Mouse (Mus musculus): ENCODE results near the gene Plin4. TPM values are rescaled to one million over a fixed set of nuclear protein-coding genes. Genes with fewer than 3 reads are reported as not detected.
"Not testable (repeated sequence)": the region's sequence is repeated elsewhere in the genome, so short reads cannot be mapped to it uniquely, and the experiment has no call there.

Gene Plin4
- polyA plus RNA-seq, 1 experiment from 2014 or later: 0.08 TPM

DNA sequence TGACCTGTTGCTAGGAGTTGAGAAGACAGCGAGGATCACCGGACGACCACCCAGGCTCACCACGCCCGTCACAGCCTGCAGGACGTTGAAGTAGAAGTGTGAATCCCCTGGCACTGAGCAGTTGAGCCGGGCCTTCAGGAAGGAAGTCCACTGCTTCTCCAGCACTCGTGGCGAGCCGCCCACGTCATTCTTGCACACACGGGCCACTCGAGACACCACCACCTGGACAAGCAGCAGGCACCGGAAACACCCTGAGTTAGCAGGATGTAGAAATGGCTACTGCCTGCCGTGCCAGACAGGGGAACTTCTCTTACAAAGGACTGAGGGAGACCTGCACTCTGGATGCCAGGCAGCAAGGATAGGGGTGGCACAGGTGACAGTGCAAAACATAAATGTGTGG, 18.6 kb upstream of the Plin4 start:
- DNase-seq (ENCODE audit: low spot score): no peak

- no peak for DNase-seq (ENCODE audit: low spot score)
Measured at GRCm38 (mm10) chr17:56126175-56126574, 16.6 kb upstream of the Plin4 start.

DNA sequence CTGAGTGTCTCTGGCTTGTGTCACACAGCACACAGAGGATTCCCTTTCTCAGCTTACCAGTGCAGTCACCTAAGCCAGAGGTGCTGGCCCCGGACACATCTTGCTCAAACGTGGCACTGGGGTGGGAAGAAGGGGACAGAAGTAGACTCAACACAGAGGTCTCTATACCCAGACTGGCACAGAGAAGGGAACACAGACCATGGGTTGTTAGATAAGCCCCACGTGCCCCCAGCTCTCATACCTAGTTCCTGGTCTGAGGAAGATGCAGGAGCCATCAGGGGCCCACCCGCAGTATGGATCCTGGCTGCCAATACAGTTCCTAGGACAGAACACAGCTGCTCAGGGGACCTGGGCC, 15.7 kb upstream of the Plin4 start:
- no peak for DNase-seq (ENCODE audit: low spot score)

GRCm38 (mm10) chr17:56124377-56125275, 15.0 kb upstream of the Plin4 start:
- DNase-seq (ENCODE audit: low spot score): peak; percentile 45

DNA sequence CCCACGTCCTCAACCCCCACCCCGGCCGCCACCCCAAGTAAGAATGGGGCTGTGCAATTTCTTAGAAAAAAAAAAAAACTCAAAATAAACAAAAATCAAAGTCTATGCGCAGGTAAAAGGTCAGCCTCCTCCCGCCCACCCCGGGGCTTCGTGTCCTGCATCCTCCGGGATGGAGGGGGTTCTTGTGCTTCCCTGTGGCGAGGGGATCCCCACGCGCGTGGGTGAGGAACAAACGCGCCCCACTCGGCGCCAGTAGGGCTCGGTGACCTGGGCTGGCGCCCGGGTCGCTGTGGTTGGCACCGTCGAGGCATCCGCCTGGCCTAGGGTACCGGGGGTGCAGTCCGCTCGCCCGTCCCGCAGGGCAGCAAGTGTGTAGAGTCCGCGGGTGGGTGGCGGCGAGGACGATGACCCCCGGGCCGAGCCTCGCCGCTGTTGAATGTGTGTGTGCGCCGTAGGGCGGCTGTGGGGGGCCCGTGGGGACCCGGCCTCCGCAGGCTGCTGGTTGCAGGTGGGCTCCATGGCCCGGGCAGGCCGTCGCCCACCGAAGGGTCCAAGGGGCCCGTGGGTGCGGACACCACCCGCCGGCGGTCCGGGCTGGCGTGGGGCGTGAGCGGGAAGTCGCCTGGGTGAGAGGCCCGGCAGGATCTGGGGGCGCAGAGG, 14.2 kb upstream of the Plin4 start:
- DNase-seq (ENCODE audit: low spot score): no peak

DNA sequence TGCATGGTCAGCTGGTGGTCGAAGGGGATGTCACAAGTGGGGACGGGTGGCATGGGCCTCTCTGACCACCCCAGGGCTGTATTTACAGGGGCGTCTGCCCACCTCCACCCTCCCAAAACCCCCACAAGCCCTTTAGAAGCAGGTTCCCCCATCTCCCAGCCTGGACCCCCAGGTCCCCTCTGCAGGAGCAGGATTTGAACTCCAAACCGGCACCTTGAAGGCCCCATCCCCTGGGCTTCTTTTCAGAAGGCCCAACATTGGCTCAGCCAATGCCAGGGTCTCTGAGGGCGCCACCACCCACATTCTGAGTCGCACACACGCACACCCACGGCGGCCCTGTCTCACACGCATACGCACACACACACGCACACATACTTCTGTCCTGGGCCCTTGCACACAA, 13.6 kb upstream of the Plin4 start:
- DNase-seq (ENCODE audit: low spot score): no peak

DNA sequence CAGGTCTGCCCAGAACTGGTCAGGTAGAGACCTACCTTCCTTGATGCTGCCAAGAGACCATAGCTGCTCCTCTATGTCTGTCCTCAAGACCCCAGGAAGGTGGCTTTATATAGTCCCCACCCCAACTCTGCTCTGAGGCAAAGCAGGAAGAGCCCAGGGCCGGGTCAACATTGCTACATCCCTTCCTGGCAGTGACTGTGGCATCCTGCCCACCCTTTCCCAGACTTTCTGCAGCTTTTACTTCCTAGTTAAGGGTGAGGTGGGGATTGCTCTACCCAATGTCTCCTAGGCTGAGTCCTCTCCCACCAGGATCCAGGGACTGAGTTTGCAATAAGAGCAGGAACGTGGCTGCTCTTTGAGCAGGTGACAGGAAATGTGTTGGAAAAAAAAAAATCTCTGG, 12.2 kb upstream of the Plin4 start, which contains the start of gene Lrg1:
Gene Lrg1, minus strand, starts transcription at position 176 of the 400 bp plus-strand sequence.
- no peak for DNase-seq (ENCODE audit: low spot score)

GRCm38 (mm10) chr17:56119981-56120880, 10.6 kb upstream of the Plin4 start:
- DNase-seq (ENCODE audit: low spot score): no peak

GRCm38 (mm10) chr17:56119431-56119830, 9.8 kb upstream of the Plin4 start:
- no peak for DNase-seq (ENCODE audit: low spot score)

GRCm38 (mm10) chr17:56117251-56117710, 7.7 kb upstream of the Plin4 start, which contains the start of gene Plin5:
Plin5 (minus strand) TSS chr17:56117596.
- DNase-seq (ENCODE audit: low spot score): no peak

DNA sequence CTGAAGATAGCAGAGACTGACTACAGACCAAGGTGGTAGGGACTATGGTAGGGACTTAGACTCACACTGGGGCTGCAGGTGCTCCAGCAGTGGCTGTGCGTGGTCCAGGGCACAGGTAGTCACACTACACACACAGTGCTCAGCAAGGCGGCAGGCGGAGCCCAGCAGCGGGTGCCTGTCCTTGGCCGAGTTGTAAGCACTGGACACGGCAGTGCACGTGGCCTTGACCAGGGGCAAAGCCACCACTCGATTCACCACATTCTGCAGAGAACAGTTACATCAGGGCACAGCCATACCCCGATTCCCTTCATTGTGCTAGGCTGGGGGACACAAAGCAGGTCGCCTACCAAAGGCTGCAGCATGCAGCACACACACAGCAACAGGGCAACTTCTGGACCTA, 6.6 kb upstream of the Plin4 start:
- DNase-seq (ENCODE audit: low spot score): no peak

GRCm38 (mm10) chr17:56112743-56113142, 3.1 kb upstream of the Plin4 start:
- DNase-seq (ENCODE audit: low spot score): no peak

DNA sequence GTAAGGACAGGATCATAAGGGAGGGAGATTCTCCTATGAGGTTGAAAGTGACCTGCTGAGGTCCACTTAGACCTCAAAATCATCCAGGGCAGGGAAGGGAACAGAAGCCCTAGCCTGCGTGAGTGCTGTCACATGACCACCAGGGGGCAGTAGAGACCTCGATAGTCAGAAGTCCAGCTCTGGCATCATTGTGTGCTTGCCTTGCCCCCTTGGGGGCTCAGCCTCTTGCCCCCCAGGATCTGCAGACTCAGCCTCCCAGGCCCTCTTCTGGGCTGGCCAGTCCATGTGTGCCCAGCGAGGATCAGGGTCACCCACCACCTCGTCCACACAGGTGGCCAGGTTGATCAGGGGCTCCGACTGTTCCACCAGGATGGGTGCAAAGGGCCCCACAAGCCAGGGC, 2.3 kb upstream of the Plin4 start:
- DNase-seq (ENCODE audit: low spot score): peak; percentile 76

GRCm38 (mm10) chr17:56111021-56111420, 1.4 kb upstream of the Plin4 start:
- DNase-seq (ENCODE audit: low spot score): no peak

- no peak for DNase-seq (ENCODE audit: low spot score)
Measured at GRCm38 (mm10) chr17:56110571-56110970, 968 bp upstream of the Plin4 start.

GRCm38 (mm10) chr17:56108334-56109044, 1.1 kb downstream of the Plin4 start:
- no peak for DNase-seq (ENCODE audit: low spot score)

DNA sequence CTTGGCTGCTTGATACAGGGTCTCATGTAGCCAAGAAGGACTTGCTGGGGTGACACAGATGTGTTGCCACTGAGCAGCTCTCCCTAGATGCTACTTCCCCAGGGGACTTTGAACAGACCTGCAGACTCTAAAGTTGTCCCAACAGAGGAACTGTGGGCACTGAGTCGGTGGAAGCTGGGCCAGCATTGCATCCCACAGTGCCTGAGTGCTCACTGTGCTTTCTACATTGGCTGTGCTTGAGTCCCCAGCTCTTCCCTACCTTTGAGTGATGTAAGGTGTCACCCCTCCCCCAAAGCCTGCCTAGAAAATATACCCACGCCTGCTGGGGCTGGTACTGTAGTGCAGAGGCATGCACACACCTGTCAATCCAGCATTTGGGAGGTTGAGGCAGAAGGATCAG, 1.9 kb downstream of the Plin4 start:
- no peak for DNase-seq (ENCODE audit: low spot score)

- DNase-seq (ENCODE audit: low spot score): no peak
Measured at GRCm38 (mm10) chr17:56106981-56107380, 2.6 kb downstream of the Plin4 start.

- not testable (repeated sequence) for DNase-seq (ENCODE audit: low spot score)
Measured at GRCm38 (mm10) chr17:56106436-56106835, 3.2 kb downstream of the Plin4 start.

GRCm38 (mm10) chr17:56104821-56105220, 4.8 kb downstream of the Plin4 start:
- not testable (repeated sequence) for DNase-seq (ENCODE audit: low spot score)
